Mouse (Mus musculus) embryonic fibroblast, embryonic 13.5 days (primary cell): Measurements from ENCODE around the gene Terb2.

Experiments used
- CTCF ChIP-seq: IDR thresholded peaks from 2 replicates; pipeline ENCODE4 v1.5.1; 2011; ENCODE audit warnings: mild to moderate bottlenecking, control low read depth, low read length, moderate library complexity, borderline replicate concordance; ENCODE audit not compliant: insufficient read depth
- POLR2A ChIP-seq: IDR thresholded peaks from 2 replicates; pipeline ENCODE4 v1.6.1; 2011; ENCODE audit warnings: low read depth, mild to moderate bottlenecking, control low read depth, low read length, moderate library complexity

- TF ChIP-seq CTCF (peak; percentile 89), POLR2A (no peak)
Measured at GRCm38 (mm10) chr2:122243671-122244131, 57.6 kb downstream of the Terb2 start.
